Mouse (Mus musculus): ENCODE measurements around the gene Blm.

DNA sequence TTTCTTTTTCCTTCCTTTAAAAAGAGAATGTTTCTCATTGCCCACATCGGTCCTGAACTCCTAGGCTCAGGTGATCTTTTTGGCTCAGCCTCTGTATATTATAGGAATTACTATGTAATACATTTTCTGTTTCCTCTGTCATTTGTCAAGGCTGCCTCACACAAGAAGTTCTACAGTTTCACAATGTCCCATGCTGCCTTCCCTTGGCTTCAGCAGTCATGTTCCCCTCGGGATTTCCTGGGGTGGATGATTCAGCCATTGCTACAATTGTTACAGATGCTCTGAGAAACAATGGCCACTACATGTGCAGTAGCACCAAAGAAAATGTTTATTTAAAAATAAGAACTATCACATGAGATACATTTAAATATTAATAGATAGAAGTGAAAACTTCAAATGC lies 80.1 kb downstream of the Blm start:
- TF ChIP-seq TAL1 (IDR thresholded peaks at IDR 0.05; ENCODE audit: low read length) (no peak), GATA1 (IDR thresholded peaks at IDR 0.05; ENCODE audit: low read length) (no peak)

Measured in erythroblast, embryonic 14.5 days (primary cell).